Mouse (Mus musculus): ENCODE data around the gene Dpm2.
A peak's percentile ranks its signal among the peaks of the same experiment; 100 is the strongest.

Gene Dpm2

GRCm38 (mm10) chr2:32570698-32571494, at the start of gene Dpm2:
TSS of gene Dpm2 (plus strand) at chr2:32570858.
- peak; percentile 86 to 91 for DNase-seq (ENCODE audit: low spot score in 2 of 2)

GRCm38 (mm10) chr2:32524536-32525031, 46.1 kb upstream of the Dpm2 start:
- no peak for DNase-seq (ENCODE audit: low spot score in 2 of 2)

DNA sequence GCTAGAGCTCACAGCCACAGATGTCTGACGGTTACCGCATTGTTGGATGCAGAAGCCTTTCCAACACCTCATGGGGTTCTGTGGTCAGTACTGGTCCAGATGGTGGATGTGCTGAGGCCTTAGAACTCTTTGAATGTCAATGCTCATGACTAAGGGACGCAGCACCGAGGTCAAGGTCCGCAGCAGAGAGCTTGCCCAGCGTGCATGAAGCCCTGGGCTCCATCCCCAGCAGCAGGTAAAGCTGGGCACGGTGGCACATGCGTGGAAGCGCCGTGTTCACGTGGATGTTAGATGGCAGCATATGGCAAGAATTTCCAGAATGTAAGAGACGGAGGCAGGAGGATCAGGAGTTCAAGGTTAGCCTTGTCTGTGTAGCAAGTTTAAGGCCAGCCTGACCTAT, 44.8 kb upstream of the Dpm2 start:
- no peak for DNase-seq (ENCODE audit: low spot score in 2 of 2)

- no peak for DNase-seq (ENCODE audit: low spot score in 2 of 2)
Observed at GRCm38 (mm10) chr2:32527468-32527966, 43.1 kb upstream of the Dpm2 start.

DNA sequence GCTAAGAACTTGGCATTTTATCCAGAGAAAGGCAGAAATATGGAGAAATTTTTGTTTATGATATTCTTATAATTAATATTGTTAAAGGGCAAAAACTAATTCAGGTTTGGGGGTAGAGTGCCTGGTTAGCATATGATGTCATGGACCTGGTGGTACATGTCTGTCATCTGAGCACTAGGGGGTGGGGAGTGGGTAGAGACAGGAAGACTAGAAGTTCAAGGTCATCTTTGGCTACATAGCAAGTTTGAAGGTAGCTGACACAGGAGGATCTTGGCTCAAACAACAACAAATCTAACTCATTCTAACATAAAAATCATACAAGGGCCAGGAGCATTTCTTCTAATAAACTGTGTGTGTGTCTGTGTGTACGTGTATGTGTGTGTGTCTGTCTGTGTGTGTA, 42.3 kb upstream of the Dpm2 start:
- DNase-seq (ENCODE audit: low spot score in 2 of 2), result no peak

- no peak for DNase-seq (ENCODE audit: low spot score in 2 of 2)
Observed at GRCm38 (mm10) chr2:32530479-32530878, 40.2 kb upstream of the Dpm2 start.

DNA sequence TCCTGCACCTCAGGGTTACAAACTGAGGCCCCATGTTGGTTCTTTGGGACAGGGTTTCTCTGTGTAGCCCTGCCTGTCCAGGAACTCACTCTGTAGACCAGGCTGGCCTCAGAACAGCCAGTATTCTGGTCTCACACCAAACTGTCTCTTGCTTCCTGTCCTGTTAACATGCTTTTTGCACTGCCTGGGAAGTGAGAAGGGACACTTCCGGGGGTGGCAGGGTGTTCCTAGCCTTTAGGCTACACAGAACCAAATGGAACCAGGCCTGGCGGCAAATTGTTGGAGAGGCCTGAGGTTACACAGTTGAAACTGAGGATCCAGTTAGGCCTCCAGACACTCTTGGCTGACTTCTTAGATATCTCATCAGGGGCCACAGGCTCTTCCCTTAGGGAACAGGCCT, 37.5 kb upstream of the Dpm2 start:
- no peak for DNase-seq (ENCODE audit: low spot score in 2 of 2)

DNA sequence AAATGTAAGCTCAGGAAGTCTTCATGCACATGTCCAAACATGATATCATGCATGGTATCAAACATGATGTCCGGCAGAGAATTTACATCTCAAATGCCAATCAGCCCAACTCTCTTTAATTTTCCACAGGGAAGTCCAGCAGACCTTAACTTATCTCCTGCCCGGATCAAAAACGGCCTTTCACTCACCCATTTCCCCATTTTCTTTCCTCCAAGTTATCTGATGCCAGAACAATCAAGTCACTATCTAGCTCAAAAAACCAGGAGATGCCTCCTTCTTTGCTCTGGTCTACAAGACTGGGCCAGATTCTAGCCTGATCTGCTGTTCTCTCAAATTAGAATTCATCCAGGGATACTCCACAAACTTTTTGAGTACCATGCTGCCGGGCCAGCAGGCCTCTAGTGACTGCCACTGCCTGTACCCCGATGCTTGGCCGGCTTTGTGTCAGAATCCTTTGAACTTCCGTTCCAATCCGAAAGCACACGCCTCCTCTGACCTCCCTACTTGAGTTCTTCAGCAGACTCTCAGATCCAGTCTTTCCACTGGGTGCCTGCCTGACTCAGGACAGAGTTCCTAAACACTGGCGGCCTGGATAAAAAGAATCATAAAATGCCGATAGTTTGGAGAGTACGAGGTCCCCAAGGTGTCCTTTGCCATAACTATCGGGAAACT, 36.5 kb upstream of the Dpm2 start:
- no peak for DNase-seq (ENCODE audit: low spot score in 2 of 2)

- peak; percentile 98 to 99 for DNase-seq (ENCODE audit: low spot score in 2 of 2)
Observed at GRCm38 (mm10) chr2:32534733-32535471, 35.8 kb upstream of the Dpm2 start, which contains the start of gene Fam102a. TSS of gene Fam102a (plus strand) at chr2:32535332.

- DNase-seq (ENCODE audit: low spot score in 2 of 2), result peak; percentile 60 to 86
Observed at GRCm38 (mm10) chr2:32535501-32535991, 35.1 kb upstream of the Dpm2 start.

GRCm38 (mm10) chr2:32536086-32536633, 34.5 kb upstream of the Dpm2 start:
- peak in 1 of 2 experiments; percentile 70 for DNase-seq (ENCODE audit: low spot score in 2 of 2)

DNA sequence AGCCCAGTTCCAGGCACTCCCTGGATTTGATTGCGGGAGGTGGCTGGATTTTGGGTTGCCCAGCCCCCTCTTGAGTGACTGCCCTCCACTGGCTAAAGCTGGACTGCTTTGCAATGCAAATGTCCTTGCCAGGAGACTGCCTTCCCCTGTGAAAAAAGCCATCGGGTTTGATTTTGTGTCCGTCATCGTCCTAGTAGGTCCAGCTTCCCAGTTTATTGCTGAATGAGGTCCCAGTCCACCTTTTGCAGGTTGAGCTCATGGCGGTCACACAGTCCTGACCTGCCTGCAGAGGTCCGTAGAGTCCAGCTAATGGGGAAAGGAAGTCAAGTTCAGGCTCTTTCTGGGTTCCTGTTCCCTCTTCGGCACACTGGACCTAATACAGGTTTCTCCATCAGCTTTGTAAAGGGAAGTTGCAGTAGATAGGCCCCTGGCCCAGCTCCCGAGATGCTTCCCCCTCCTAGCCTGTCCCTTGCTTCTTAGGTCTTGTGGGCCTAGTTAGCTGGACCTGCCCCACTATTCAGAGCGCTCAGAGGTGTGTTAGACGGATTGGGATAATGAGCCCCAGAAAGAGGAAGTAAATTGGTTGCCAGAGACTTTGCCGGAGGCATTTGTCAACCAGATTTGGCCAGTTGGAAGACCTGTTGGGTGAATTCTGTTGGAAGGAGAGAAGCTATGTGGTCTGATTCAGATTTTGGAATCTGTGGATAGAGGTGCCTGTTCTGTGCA, 33.9 kb upstream of the Dpm2 start:
- DNase-seq (ENCODE audit: low spot score in 2 of 2), result peak; percentile 30 to 67

DNA sequence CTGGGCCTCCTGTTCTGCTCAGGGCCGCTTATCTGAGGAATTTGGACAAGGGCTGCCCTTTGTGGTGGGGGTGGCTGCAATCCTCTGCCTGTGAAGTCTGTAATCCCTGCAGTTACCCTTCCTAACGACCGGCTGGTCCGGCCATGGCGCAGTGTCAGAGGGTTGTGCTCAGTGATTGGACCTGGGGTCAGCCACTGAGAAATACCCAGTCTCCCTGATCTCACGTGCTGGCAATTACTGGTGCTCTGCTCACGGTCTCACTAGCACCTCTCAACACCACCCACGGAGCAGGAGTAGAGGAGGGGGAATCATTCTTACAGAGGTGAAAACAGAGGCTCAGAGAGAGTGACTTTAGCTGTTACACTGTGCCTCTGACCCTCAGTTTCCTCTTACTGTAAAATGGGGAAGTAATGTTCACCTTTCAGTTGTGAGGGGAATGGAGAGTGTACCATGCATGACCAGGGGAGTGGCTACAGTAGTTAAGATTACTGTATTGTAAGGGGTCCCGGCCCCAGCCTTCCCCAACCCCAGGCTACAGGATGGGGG, 33.2 kb upstream of the Dpm2 start:
- DNase-seq (ENCODE audit: low spot score in 2 of 2), result no peak

DNA sequence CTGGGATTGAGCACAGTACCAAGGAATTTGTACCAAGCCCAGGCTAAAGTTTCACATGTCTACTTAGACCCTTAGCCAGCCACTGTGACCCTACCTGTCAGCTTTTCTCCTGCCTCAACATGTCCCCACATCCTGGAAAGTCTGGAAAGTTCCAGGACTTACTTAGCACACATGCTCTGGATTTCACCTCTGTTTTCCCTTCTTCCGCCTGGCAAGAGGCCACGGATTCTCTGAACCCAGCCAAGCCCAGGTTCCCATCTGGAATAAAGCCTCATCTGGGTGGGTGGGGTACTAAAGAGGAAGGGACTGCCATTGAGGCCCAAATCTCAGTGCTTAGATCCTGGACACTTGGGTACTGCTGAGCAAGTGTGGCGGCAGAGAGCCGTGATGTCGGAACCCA, 32.7 kb upstream of the Dpm2 start:
- no peak for DNase-seq (ENCODE audit: low spot score in 2 of 2)

DNA sequence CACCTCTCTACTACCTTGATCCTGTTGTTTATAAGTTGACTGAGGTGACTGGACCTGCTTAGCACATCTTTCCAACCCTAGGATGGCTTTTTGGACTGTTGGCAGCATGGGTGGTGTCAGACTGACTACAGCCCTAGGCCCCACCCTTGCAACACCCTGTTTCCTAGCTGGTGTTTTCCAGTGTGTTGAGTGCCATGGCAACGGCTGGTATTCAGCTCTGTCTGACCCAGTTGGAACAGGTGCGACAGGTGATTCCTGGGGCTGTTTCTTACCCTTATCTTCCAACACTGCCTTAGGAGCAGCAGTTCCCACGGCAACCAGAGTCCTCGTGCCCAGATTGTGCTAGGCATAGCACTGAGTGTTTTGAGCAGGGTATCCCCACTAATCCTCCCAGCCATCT, 32.2 kb upstream of the Dpm2 start:
- DNase-seq (ENCODE audit: low spot score in 2 of 2), result no peak

- no peak for DNase-seq (ENCODE audit: low spot score in 2 of 2)
Observed at GRCm38 (mm10) chr2:32539452-32539981, 31.1 kb upstream of the Dpm2 start.

- no peak for DNase-seq (ENCODE audit: low spot score in 2 of 2)
Observed at GRCm38 (mm10) chr2:32541333-32541908, 29.2 kb upstream of the Dpm2 start.

DNA sequence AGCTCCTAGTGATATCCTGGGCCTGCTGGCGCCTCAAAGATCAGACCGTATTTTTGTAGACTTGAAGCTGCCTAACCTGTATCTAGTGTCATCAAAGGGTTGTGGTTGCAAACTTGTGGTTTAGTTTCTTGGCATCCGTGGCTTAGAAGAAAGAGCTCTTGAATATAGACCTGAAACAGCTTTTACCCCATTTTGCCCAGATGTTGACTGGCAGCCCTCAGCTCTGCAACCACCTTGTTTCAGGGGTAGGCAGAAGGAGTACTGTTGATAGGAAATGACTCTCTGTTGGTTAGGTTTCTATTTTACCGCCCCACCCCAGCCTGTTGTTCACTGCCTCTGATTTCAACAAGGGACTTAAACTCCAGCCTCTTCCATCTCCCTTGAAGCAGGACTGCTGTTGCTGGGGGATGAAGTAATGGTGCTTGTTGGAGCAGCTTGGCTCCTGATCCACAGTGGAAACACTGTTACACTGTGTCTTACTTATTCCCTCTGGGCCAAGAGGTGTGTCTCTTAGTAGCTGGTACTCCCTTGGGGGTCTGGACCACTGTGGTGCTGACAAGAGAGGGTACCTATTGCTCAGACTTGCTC, 28.6 kb upstream of the Dpm2 start:
- DNase-seq (ENCODE audit: low spot score in 2 of 2), result no peak

- no peak for DNase-seq (ENCODE audit: low spot score in 2 of 2)
Observed at GRCm38 (mm10) chr2:32543031-32543449, 27.6 kb upstream of the Dpm2 start.

- DNase-seq (ENCODE audit: low spot score in 2 of 2), result no peak
Observed at GRCm38 (mm10) chr2:32546951-32547350, 23.7 kb upstream of the Dpm2 start.
